Mouse (Mus musculus) stomach, embryonic 16.5 days (tissue): ENCODE results near the gene Ip6k3. TPM values are rescaled to one million over a fixed set of nuclear protein-coding genes. Genes with fewer than 3 reads are reported as not detected.

Source experiments
- ATAC-seq: fragments of 200-750 bp; cut with Nextera tagmentation; 2 replicates; pipeline ENCODE4 v1.8.0; 2017; ENCODE audit warnings: moderate number of reproducible peaks, moderate TSS enrichment; ENCODE audit not compliant: insufficient read depth, low FRiP score
- H3K27ac ChIP-seq: fragments of 300-500 bp; sonication (generic); 2 replicates; pipeline ENCODE4 v1.5.1; 2014; ENCODE audit warnings: low read length
- H3K27me3 ChIP-seq: fragments of 300-500 bp; sonication (generic); 2 replicates; pipeline ENCODE4 v1.6.1; 2014; ENCODE audit warnings: low read length, control low read depth, mixed read lengths; ENCODE audit not compliant: control insufficient read depth, insufficient read depth
- H3K36me3 ChIP-seq: fragments of 300-500 bp; sonication (generic); 2 replicates; pipeline ENCODE4 v1.6.1; 2014; ENCODE audit warnings: low read length; ENCODE audit not compliant: control insufficient read depth, insufficient read depth
- H3K4me1 ChIP-seq: fragments of 300-500 bp; sonication (generic); 2 replicates; pipeline ENCODE4 v1.6.1; 2014; ENCODE audit warnings: low read length, control low read depth, mixed read lengths; ENCODE audit not compliant: control insufficient read depth, insufficient read depth
- H3K4me2 ChIP-seq: fragments of 300-500 bp; sonication (generic); 2 replicates; pipeline ENCODE4 v1.6.1; 2014; ENCODE audit warnings: low read depth, low read length, mixed read lengths
- H3K4me3 ChIP-seq: fragments of 300-500 bp; sonication (generic); replicated peaks from 2 replicates; pipeline ENCODE4 v1.5.1; 2014; ENCODE audit warnings: mild to moderate bottlenecking, low read length
- H3K9ac ChIP-seq: fragments of 300-500 bp; sonication (generic); 2 replicates; pipeline ENCODE4 v1.6.1; 2014; ENCODE audit warnings: low read length
- H3K9me3 ChIP-seq: fragments of 300-500 bp; sonication (generic); replicated peaks from 2 replicates; pipeline ENCODE4 v1.6.1; 2016; ENCODE audit warnings: low read length, control low read depth; ENCODE audit not compliant: control insufficient read depth
- WGBS: fragments of 180-500 bp; shearing (Covaris S2); extraction: QIAGEN DNeasy Blood & Tissue Kit; methylation state at CpG from one replicate; pipeline ENCODE4 v1.1.7; 2014; 5-methylcytosine and 5-hydroxymethylcytosine counted together
- polyA plus RNA-seq: library from polyadenylated mRNA; unstranded; fragments of >200 nt; fragmentation: Nextera tagmentation; extraction: Ambion mirVana; gene quantifications from 2 replicates; pipeline ENCODE4 v1.2.1, GENCODE M21; 2015

The Ip6k3 gene
- polyA plus RNA-seq: 0.34 and 1.3 TPM in 2 replicates

- no peak within 1 kb of the TSS for H3K27ac ChIP-seq
- H3K4me2 ChIP-seq: no peak within 1 kb of the TSS
- no peak for ATAC-seq
- no peak within 1 kb of the TSS for H3K9ac ChIP-seq
- H3K4me1 ChIP-seq: no peaks in the 10 kb centered on the region
- no peaks in the 10 kb centered on the region for H3K27me3 ChIP-seq
- H3K36me3 ChIP-seq: no peaks in the 10 kb centered on the region
- H3K4me3 ChIP-seq: no peak within 1 kb of the TSS
- 52% methylated on average over 4 of the region's 4 CpGs for WGBS
- no peaks in the 10 kb centered on the region for H3K9me3 ChIP-seq
Measured at GRCm38 (mm10) chr17:27167545-27167944, at the start of gene Ip6k3. Gene Ip6k3, minus strand, starts transcription at chr17:27167795.

GRCm38 (mm10) chr17:27212768-27213525, 45.4 kb upstream of the Ip6k3 start:
- H3K27ac ChIP-seq: no peak overlapping the region
- no peaks in the 10 kb centered on the region for H3K9me3 ChIP-seq
- no peaks in the 10 kb centered on the region for H3K36me3 ChIP-seq
- peaks cover 3% of the 10 kb centered on the region; the same call in 1 of the 2 replicates for H3K4me1 ChIP-seq
- H3K9ac ChIP-seq: peak overlapping the region; percentile 50
- H3K27me3 ChIP-seq: no peaks in the 10 kb centered on the region
- WGBS: 12% methylated on average over 11 of the region's 11 CpGs
- peak overlapping the region; percentile 28; the same call in 1 of the 2 replicates for H3K4me2 ChIP-seq
- no peak overlapping the region for H3K4me3 ChIP-seq
- ATAC-seq: peak; percentile 71; the same call in 1 of the 2 replicates

- ATAC-seq: peak; percentile 63; the same call in 1 of the 2 replicates
- Histone ChIP-seq H3K9me3 (no peaks in the 10 kb centered on the region), H3K9ac (no peak overlapping the region), H3K4me2 (no peak overlapping the region), H3K4me1 (peaks cover 7% of the 10 kb centered on the region; the same call in 1 of the 2 replicates), H3K27me3 (no peaks in the 10 kb centered on the region), H3K27ac (no peak overlapping the region; the same call in 1 of the 2 replicates), H3K4me3 (no peak overlapping the region), H3K36me3 (no peaks in the 10 kb centered on the region)
- 28% methylated on average over 6 of the region's 6 CpGs for WGBS
Measured at GRCm38 (mm10) chr17:27212006-27212405, 44.4 kb upstream of the Ip6k3 start.

GRCm38 (mm10) chr17:27207113-27207707, 39.6 kb upstream of the Ip6k3 start:
- Histone ChIP-seq H3K4me1 (peaks cover 14% of the 10 kb centered on the region), H3K4me2 (no peak overlapping the region), H3K27ac (no peak overlapping the region), H3K9me3 (no peaks in the 10 kb centered on the region), H3K36me3 (no peaks in the 10 kb centered on the region), H3K9ac (no peak overlapping the region), H3K4me3 (no peak overlapping the region), H3K27me3 (no peaks in the 10 kb centered on the region)
- no peak for ATAC-seq
- WGBS: 27% methylated on average over 11 of the region's 11 CpGs

- Histone ChIP-seq H3K36me3 (peaks cover 3% of the 10 kb centered on the region), H3K9ac (peak within 1 kb of the TSS; percentile 99), H3K4me1 (peaks cover 14% of the 10 kb centered on the region), H3K27ac (peak within 1 kb of the TSS; percentile 92), H3K4me2 (peak within 1 kb of the TSS; percentile 77), H3K27me3 (no peaks in the 10 kb centered on the region), H3K4me3 (peak within 1 kb of the TSS; percentile 81), H3K9me3 (no peaks in the 10 kb centered on the region)
- WGBS: 3% methylated on average over 88 of the region's 97 CpGs
- peak; percentile 96 for ATAC-seq
Measured at GRCm38 (mm10) chr17:27204075-27204909, 36.7 kb upstream of the Ip6k3 start, which contains the start of gene Lemd2. Gene Lemd2, minus strand, starts transcription at chr17:27204469.

- under 1% methylated on average over 57 of the region's 74 CpGs for WGBS
- Histone ChIP-seq H3K27ac (peak overlapping the region; percentile 92), H3K9me3 (no peaks in the 10 kb centered on the region), H3K9ac (peak overlapping the region; percentile 99), H3K4me2 (peak overlapping the region; percentile 77), H3K4me3 (peak overlapping the region; percentile 81), H3K27me3 (no peaks in the 10 kb centered on the region), H3K36me3 (peaks cover 8% of the 10 kb centered on the region), H3K4me1 (peaks cover 14% of the 10 kb centered on the region)
- peak; percentile 58 for ATAC-seq
Measured at GRCm38 (mm10) chr17:27203358-27204074, 35.9 kb upstream of the Ip6k3 start.

GRCm38 (mm10) chr17:27202919-27203357, 35.3 kb upstream of the Ip6k3 start:
- H3K36me3 ChIP-seq: peaks cover 11% of the 10 kb centered on the region
- H3K27me3 ChIP-seq: no peaks in the 10 kb centered on the region
- WGBS: 36% methylated on average over 14 of the region's 14 CpGs
- H3K27ac ChIP-seq: peak overlapping the region; percentile 92
- peak overlapping the region; percentile 99 for H3K9ac ChIP-seq
- ATAC-seq: no peak
- peak overlapping the region; percentile 77 for H3K4me2 ChIP-seq
- no peaks in the 10 kb centered on the region for H3K9me3 ChIP-seq
- H3K4me3 ChIP-seq: peak overlapping the region; percentile 81
- peaks cover 14% of the 10 kb centered on the region for H3K4me1 ChIP-seq

- WGBS: 82% methylated on average over 2 of the region's 2 CpGs
- Histone ChIP-seq H3K36me3 (peaks cover 11% of the 10 kb centered on the region), H3K9ac (no peak overlapping the region), H3K4me1 (peaks cover 8% of the 10 kb centered on the region), H3K27me3 (no peaks in the 10 kb centered on the region), H3K4me2 (no peak overlapping the region), H3K4me3 (no peak overlapping the region), H3K9me3 (no peaks in the 10 kb centered on the region), H3K27ac (no peak overlapping the region)
- no peak for ATAC-seq
Measured at GRCm38 (mm10) chr17:27201981-27202380, 34.4 kb upstream of the Ip6k3 start.
